Comparison of ENCODE assay signal across 8 mouse cellular contexts in the genomic region with DNA sequence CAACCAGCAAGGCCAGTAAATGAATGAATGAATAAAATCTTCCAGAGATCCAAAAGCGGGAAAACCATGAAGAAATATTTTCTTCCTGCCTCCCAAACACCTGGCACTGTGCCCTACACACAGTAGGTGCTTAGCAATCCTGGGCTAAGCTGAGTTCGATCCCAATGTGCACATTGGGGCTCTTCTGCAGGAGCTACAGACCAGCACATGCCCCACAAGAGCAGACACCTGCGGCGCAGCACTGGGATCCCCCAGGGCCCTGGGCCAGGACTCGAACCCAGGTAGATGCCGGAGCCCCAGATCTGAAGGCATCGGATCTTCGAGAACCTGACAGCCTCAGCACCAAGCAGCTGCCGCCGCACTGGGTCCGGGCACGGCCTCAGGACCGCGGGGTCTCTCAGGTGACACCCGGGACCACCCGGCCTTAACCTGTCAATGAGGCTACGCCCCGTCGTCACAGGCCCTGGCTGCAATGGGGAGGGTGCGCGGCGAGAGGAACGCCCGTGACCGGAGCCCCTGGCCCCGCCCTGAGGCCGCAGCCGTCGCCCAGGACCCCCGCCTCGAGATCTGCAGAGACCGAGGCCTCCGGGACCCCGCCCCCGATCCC. TPM values are rescaled to one million over a fixed set of nuclear protein-coding genes. Genes with fewer than 3 reads are reported as not detected.
DNase-seq lines count a peak whose midpoint lies in the region; ATAC-seq and TF ChIP-seq lines count a peak whose summit lies in the region.

No protein-coding gene starts in this region.

- H3K4me3 ChIP-seq in kidney, embryonic 14.5 days (ENCODE audit: low read length) = peak overlapping the region; percentile 83
- H3K4me3 ChIP-seq in bone marrow macrophage, adult 2 months (ENCODE audit: insufficient read depth, low read length) = peak overlapping the region; percentile 90
- peak overlapping the region; percentile 93 for H3K4me3 ChIP-seq in hindbrain, embryonic 12.5 days
- H3K4me3 ChIP-seq in midbrain, embryonic 13.5 days (replicated peaks) = peak overlapping the region; percentile 79

- no peaks in the 10 kb centered on the region for H3K27me3 ChIP-seq in kidney, embryonic 14.5 days (ENCODE audit: control insufficient read depth, insufficient read depth, low read length)
- H3K27me3 ChIP-seq in hindbrain, embryonic 12.5 days = no peaks in the 10 kb centered on the region
- H3K27me3 ChIP-seq in midbrain, embryonic 13.5 days = no peaks in the 10 kb centered on the region

- peak overlapping the region; percentile 51; the same call in 1 of the 2 replicates for H3K27ac ChIP-seq in kidney, embryonic 14.5 days (ENCODE audit: low read depth, low read length)
- no peak overlapping the region for H3K27ac ChIP-seq in bone marrow macrophage, adult 2 months (ENCODE audit: insufficient read depth, low read depth, low read length)
- peak overlapping the region; percentile 86 for H3K27ac ChIP-seq in hindbrain, embryonic 12.5 days
- peak overlapping the region; percentile 88 for H3K27ac ChIP-seq in midbrain, embryonic 13.5 days

- H3K36me3 ChIP-seq in kidney, embryonic 14.5 days (ENCODE audit: control insufficient read depth, insufficient read depth, low read length) = peaks cover 17% of the 10 kb centered on the region; the same call in 1 of the 2 replicates
- H3K36me3 ChIP-seq in hindbrain, embryonic 12.5 days = peaks cover 24% of the 10 kb centered on the region
- H3K36me3 ChIP-seq in midbrain, embryonic 13.5 days = peaks cover 28% of the 10 kb centered on the region

- no peak for TF ChIP-seq CTCF in bone marrow macrophage, adult 2 months (IDR thresholded peaks at IDR 0.05; ENCODE audit: low read depth, low read length)

- peak; percentile 80 for ATAC-seq in kidney, embryonic 14.5 days (ENCODE audit: low FRiP score, low TSS enrichment)
- ATAC-seq in hindbrain, embryonic 12.5 days (ENCODE audit: low FRiP score) = peak; percentile 85
- ATAC-seq in midbrain, embryonic 13.5 days = peak; percentile 88

- no peak for TF ChIP-seq POLR2A in bone marrow macrophage, adult 2 months (IDR thresholded peaks at IDR 0.05; ENCODE audit: borderline replicate concordance, low read depth, low read length)

- no peaks in the 10 kb centered on the region for H3K9me3 ChIP-seq in kidney, embryonic 14.5 days (ENCODE audit: control insufficient read depth, low read length)
- no peaks in the 10 kb centered on the region for H3K9me3 ChIP-seq in hindbrain, embryonic 12.5 days (replicated peaks)
- H3K9me3 ChIP-seq in midbrain, embryonic 13.5 days = no peaks in the 10 kb centered on the region

- H3K4me2 ChIP-seq in kidney, embryonic 14.5 days (replicated peaks; ENCODE audit: low read depth, low read length) = peak overlapping the region; percentile 74
- H3K4me2 ChIP-seq in hindbrain, embryonic 12.5 days (replicated peaks) = peak overlapping the region; percentile 59
- H3K4me2 ChIP-seq in midbrain, embryonic 13.5 days (replicated peaks) = peak overlapping the region; percentile 73

- H3K9ac ChIP-seq in kidney, embryonic 14.5 days (ENCODE audit: low read depth, low read length) = peak overlapping the region; percentile 83
- H3K9ac ChIP-seq in hindbrain, embryonic 12.5 days = peak overlapping the region; percentile 88
- H3K9ac ChIP-seq in midbrain, embryonic 13.5 days (replicated peaks) = peak overlapping the region; percentile 91

- DNase-seq in kidney, adult 9 months = no peak
- DNase-seq in yolk sac, embryonic 10.5 days (ENCODE audit: low spot score) = no peak
- DNase-seq in spleen, postnatal 10 days (ENCODE audit: low spot score in 2 of 2) = no peak
- DNase-seq in cerebellum, adult 11-12 months = no peak

- peaks cover 7% of the 10 kb centered on the region; the same call in 1 of the 2 replicates for H3K4me1 ChIP-seq in kidney, embryonic 14.5 days (ENCODE audit: control insufficient read depth, insufficient read depth, low read length)
- peaks cover 8% of the 10 kb centered on the region for H3K4me1 ChIP-seq in bone marrow macrophage, adult 2 months (ENCODE audit: control insufficient read depth, insufficient read depth, low read length)
- H3K4me1 ChIP-seq in hindbrain, embryonic 12.5 days = peaks cover 14% of the 10 kb centered on the region; the same call in 1 of the 2 replicates
- H3K4me1 ChIP-seq in midbrain, embryonic 13.5 days (replicated peaks) = peaks cover 20% of the 10 kb centered on the region

- 3% methylated on average over 34 of the region's 35 CpGs for WGBS in kidney, embryonic 14.5 days
- 3% methylated on average over 35 of the region's 35 CpGs for WGBS in hindbrain, embryonic 12.5 days
- 2% methylated on average over 35 of the region's 35 CpGs for WGBS in midbrain, embryonic 13.5 days

RNA-seq across cellular contexts. Expression of a gene that starts 0.4 kb away (rescaled TPM):
- polyA plus RNA-seq in kidney, embryonic 14.5 days (2014; fragmentation: Nextera tagmentation; extraction: Ambion mirVana) = 9.0 and 11.1 TPM in 2 replicates
- polyA plus RNA-seq in bone marrow macrophage, adult 2 months (2012; ENCODE audit: insufficient read depth, insufficient read length, missing spikeins) = 20.8 and 21.4 TPM in 2 replicates
- 28.1 and 29.2 TPM in 2 replicates for polyA plus RNA-seq in hindbrain, embryonic 12.5 days (2016; fragmentation: Nextera tagmentation; extraction: Ambion mirVana)
- polyA plus RNA-seq in midbrain, embryonic 13.5 days (2015; fragmentation: Nextera tagmentation; extraction: Ambion mirVana) = 38.0 and 38.5 TPM in 2 replicates

RNA-seq across cellular contexts. Expression of a gene that starts 8.5 kb away (rescaled TPM):
- 24.0 and 27.1 TPM in 2 replicates for polyA plus RNA-seq in kidney, embryonic 14.5 days (2014; fragmentation: Nextera tagmentation; extraction: Ambion mirVana)
- polyA plus RNA-seq in bone marrow macrophage, adult 2 months (2012; ENCODE audit: insufficient read depth, insufficient read length, missing spikeins) = not detected in 2 replicates
- polyA plus RNA-seq in hindbrain, embryonic 12.5 days (2016; fragmentation: Nextera tagmentation; extraction: Ambion mirVana) = 0.42 TPM in 1 of 2 replicates, not detected in the other
- 0.72 and 0.81 TPM in 2 replicates for polyA plus RNA-seq in midbrain, embryonic 13.5 days (2015; fragmentation: Nextera tagmentation; extraction: Ambion mirVana)

RNA-seq across cellular contexts. Expression of a gene that starts 14.7 kb away (rescaled TPM):
- 0.11 and 0.28 TPM in 2 replicates for polyA plus RNA-seq in kidney, embryonic 14.5 days (2014; fragmentation: Nextera tagmentation; extraction: Ambion mirVana)
- polyA plus RNA-seq in bone marrow macrophage, adult 2 months (2012; ENCODE audit: insufficient read depth, insufficient read length, missing spikeins) = 0.50 TPM in 1 of 2 replicates, not detected in the other
- polyA plus RNA-seq in hindbrain, embryonic 12.5 days (2016; fragmentation: Nextera tagmentation; extraction: Ambion mirVana) = 0.09 TPM in 1 of 2 replicates, not detected in the other
- polyA plus RNA-seq in midbrain, embryonic 13.5 days (2015; fragmentation: Nextera tagmentation; extraction: Ambion mirVana) = not detected in 2 replicates

RNA-seq across cellular contexts. Expression of a gene that starts 35.4 kb away (rescaled TPM):
- polyA plus RNA-seq in kidney, embryonic 14.5 days (2014; fragmentation: Nextera tagmentation; extraction: Ambion mirVana) = 39.1 and 46.6 TPM in 2 replicates
- 1.4 and 2.1 TPM in 2 replicates for polyA plus RNA-seq in bone marrow macrophage, adult 2 months (2012; ENCODE audit: insufficient read depth, insufficient read length, missing spikeins)
- 21.8 and 22.7 TPM in 2 replicates for polyA plus RNA-seq in hindbrain, embryonic 12.5 days (2016; fragmentation: Nextera tagmentation; extraction: Ambion mirVana)
- 6.1 and 6.9 TPM in 2 replicates for polyA plus RNA-seq in midbrain, embryonic 13.5 days (2015; fragmentation: Nextera tagmentation; extraction: Ambion mirVana)

Comparison
In these comparisons a context has a peak if more than half of its experiments do, and no peak if none do; other contexts are left out.
1. RNA of a gene that starts 8.5 kb away (polyA plus RNA-seq): 24.0 to 27.1 TPM in kidney, embryonic 14.5 days; 0.72 to 0.81 TPM in midbrain, embryonic 13.5 days, 0.42 TPM in hindbrain, embryonic 12.5 days and not detected in bone marrow macrophage, adult 2 months; every median in the first group is over 10 times any median in the second.
2. Peak in every context shown above with its lines, with median percentiles within 50 percentile points of each other: ATAC-seq, H3K4me2 ChIP-seq, H3K4me3 ChIP-seq and H3K9ac ChIP-seq.